Mouse (Mus musculus): Measurements from ENCODE around the gene Spef2.
"Not testable (repeated sequence)": the region's sequence is repeated elsewhere in the genome, so short reads cannot be mapped to it uniquely, and the experiment has no call there.

Gene Spef2

DNA sequence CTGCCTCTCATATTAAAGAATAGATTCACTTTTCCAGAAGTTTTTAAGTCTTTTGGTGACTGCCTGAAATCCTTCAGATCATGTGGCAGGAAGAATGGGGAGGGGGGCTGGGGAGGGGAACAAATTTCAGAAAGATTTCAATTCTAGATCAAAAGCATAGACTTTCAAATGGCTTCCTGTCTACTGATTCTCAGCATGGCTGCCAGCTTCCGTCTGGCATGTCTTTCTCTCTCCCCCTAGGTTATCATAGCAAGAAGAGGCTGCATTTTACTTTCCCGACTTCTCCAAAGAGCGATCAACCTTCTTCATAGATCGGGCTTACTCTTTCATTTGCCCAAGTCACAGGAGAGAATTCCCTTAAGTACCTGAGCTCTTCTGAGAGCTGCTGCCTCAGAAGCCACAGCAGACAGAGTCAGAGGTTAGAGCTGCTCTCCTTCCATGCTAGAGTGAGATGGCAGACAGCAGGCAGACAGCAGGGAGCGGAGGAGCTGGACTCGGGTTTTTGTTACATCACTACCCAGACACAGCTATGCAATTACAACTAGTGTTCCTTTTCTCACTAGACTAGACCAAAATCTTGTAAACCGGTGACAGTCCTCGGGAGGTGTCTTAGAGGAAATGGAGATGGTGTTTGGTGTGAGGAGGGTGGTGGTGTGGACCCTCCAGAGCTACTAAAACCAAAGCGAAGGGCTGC is 71.2 kb downstream of the Spef2 start:
- DNase-seq (ENCODE audit: extremely low spot score, low spot score), result no peak

DNA sequence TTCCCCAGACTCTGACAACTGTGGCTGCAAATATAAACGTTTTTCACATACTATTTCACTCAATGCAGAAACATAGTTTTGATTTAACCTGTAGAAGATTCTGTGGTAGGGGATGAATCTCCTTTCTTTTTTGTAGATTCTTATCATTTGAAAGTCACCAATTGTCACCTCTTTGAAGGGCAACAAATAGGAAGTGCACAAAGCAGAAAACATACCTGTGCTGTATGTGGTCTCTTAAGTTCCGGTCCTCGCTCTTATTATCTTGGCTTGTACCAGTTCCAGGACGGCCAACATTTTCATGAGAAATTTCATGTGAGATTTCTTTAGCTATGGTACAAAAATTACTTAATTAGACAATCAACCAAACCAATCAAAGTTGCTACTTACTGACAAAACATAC is 80.1 kb downstream of the Spef2 start:
- no peak for DNase-seq (ENCODE audit: extremely low spot score, low spot score)

DNA sequence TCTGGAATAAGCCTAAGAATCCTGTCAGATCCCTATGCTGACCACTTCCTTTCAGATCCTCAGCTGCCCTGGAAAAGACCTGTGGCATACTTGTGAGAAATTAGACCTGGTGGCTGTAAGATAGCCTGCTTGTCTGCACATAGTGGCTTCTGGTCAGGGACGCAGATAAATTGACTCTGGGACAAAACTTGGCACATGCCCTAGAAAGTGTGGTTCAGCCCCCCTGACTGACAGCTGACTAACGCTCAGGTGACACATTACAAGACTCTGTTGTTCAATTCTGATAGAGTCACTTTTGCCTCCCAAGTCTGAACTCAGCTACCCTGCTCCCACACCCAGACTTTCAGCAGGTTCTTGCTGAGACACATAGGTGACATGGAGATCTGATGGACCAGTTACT is 83.7 kb downstream of the Spef2 start:
- DNase-seq (ENCODE audit: extremely low spot score, low spot score), result not testable (repeated sequence)

DNA sequence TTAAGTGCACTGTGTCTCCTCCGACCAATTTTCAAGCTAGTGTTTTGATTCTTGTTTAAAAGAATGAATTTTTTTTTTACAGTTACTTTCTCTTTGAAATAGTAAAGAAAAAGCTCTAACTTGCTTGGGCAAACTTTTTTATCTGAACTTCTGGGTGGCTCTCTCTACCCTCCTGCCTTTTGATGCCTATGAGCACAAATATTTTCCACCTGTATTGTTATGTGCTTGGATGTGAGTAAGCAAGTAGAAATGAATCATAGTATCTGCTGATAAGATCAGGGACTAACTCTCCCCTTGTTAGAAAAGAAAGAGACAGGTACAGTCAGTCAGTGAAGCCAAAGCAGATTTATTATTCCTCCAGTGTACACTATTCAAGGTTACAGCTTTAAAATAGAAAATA is 87.5 kb downstream of the Spef2 start:
- no peak for DNase-seq (ENCODE audit: extremely low spot score, low spot score)

DNA sequence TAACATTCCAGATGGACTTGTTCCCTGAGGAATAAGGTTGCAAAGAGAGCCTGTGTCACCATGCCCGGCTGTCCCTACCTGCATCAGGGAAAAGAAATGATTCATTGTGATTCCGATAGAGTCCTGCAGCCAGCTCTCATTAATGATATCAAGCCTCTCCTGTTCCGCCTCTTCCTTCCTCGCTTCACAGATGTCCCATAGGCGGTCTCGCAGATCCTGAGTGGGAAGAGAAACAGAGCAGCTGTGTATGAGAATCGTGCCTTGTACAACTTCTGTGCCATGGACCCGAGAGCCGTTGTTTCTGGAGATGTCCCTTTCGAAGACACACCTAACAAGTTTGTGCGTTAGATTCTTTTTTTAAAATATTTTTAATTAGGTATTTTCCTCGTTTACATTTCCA is 114.2 kb downstream of the Spef2 start:
- no peak for DNase-seq (ENCODE audit: extremely low spot score, low spot score)

DNA sequence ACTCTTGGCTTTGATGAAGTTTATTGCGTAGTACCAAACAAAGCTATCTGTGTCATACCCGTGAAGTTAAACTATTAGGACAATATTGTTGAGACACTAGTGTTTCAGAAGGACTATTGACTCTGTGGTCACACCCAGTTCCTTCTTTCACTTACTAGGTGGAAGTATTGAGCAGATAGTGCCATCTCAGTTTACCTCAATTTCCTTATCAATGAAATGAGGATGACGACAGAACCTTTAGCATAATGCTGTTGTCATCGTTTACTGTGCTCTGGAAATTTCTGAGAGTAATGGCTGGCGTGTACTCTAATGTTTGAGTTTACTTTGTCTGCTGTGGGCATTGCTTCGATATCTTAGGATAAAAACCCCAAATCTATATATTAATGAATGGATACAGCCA is 117.0 kb downstream of the Spef2 start:
- no peak for DNase-seq (ENCODE audit: extremely low spot score, low spot score)

DNA sequence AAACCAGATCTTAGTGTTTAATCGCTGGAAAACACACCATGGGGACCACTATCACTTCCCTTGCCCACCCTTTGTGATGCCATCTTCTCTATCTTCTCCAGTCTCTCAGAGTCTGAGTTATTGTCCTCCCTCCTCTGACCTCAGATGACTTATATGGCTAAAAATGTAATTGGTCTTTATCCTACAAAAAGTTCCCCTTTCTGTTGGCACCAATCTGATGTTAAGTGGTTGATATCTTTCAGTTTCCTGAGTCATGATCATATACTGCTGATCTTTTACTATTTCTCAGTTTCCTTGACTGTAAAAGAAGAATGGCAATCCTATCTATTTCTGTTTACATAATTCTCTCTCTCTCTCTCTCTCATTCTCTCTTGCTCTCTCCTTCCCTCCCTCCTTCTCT is 119.0 kb downstream of the Spef2 start:
- no peak for DNase-seq (ENCODE audit: extremely low spot score, low spot score)

DNA sequence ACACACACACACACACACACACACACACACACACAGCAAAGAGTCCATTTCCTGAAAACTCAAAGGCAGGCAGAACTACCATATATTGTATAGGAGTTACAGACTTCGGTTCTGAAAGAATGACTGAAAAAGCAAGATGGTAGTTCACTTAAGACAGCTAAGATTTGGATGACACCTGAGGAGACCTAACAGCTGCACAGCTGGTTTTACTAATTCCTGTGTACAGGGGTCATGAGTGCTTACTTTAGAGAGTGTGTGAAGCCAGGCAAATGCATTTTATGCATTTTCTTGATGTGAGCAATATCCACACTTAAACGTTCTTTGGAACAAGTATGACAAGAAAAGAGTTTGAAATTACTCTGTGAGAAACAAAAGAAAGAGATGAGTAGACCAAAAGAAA is 124.0 kb downstream of the Spef2 start:
- DNase-seq (ENCODE audit: extremely low spot score, low spot score), result no peak

DNA sequence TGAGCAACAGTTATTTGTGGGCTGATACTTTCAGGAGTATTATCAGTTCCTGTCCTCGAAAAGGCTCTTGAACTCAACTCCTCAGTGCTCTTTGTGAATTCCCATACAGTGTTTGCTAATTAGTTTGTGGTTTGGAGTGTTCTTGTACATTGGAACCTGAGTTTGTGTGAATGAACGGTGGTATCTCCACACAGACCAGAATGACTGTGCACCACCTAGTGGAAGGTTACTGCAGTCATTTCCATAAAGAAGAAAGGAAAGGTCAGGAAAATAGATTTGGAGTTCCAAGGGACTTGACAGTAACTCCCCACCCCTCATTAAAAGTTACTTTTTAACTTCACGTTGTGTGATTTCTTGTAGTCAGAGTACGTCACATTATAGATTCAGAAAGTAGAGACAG is 140.5 kb downstream of the Spef2 start:
- DNase-seq (ENCODE audit: extremely low spot score, low spot score), result no peak

DNA sequence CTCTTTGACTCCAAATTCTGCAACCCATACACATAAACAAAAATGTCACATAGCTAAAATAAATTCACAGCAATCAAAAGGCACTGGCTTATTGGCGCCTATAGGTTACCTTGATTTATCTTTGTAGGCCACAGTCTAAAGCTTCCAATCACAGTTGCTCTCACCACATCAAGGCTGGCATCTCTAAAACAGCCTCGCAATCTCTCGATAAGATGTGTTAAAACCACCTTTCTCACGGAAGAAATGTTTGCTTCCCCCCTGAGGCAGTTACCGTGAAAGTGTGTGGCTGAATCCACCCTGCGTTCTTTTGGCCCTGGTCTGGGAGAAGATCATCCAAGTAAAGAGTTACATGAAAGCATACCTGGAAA is 148.6 kb downstream of the Spef2 start:
- DNase-seq (ENCODE audit: extremely low spot score, low spot score), result no peak

DNA sequence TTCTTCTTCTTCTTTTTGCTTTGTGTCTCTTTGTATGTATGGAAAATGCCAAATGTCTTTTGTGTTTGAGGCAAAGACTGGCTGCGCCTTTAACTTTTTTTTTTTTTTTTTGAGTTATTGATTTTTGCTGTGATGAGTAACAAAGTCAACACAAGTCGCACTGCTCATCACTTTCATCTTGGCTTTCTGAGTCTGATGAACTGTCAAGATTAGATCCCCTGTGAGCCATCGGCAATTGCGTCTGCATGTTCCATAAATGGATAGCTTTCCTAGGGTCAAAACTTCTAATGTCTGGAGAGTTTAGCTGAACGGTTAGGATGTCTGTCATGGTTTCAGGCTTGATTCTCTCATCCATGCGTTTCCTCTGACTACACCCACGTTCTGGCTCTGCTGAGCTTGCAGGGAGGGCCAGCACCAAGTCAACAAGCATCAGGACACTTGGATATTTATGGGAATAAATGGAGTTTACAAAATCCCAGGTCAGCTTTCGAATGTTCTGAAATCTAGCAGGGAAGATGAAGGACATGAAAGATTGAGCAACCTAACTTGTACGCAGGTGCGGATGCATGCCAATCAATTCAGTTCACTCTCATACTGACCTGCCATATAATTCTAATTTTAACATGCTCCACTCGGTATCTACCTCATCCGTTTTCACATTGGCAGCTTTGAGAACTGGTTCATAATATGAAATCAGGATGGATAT is 149.1 kb downstream of the Spef2 start:
- no peak for DNase-seq (ENCODE audit: extremely low spot score, low spot score)

DNA sequence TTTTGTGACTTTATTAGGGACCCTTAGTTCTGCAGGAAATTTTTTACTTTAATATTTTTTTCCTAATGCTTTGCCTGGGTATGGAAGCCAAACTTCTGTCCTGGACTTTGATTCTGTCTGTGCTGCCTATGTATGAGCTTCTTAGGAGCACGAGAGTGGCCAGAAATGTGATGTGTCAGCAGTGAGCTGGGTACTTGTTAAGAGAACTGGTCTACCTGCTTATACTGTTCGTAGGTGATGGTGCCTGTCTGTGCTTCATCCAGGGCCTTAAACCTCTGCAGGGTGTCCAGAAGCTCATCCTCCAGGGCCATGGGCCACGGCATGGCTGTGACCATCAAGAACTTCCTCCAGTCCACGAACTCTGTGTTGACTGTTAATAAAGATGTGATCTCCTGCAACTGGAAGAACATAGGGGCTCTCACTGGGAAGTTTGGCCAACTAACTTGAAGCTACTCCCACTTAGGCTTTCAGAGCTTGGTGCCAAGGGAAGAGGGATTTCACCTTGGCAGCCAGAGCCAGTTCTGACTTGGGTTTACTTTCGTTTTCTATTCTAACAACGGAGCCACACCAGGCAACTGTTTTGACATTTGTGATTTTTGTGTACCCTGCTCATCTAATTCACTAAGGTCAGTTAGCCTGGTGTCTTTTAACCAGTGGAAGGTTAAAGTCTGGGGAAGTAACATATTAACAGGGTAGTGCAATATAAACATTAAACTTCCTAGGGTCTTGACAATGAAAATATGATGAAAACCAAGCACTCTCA is 152.2 kb downstream of the Spef2 start:
- DNase-seq (ENCODE audit: extremely low spot score, low spot score), result no peak

DNA sequence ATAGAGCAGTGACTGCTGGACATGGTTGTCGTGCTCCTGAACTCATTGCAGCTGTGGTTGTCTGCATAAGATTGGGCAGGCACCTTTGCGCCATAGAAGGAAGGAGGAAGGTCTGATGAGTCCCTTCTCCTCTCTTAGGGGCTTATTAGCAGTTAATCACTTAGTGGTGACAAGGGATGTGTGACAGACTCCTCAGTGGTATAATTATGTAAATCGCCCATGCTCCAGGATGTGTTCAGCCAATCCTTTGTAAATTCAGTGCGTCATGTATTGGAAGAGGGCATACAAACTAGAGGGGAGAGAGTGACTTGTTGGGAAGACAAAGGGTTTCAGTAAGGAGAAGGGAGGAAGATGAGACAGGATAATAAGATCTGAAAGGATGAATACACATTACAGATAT is 158.7 kb downstream of the Spef2 start:
- DNase-seq (ENCODE audit: extremely low spot score, low spot score), result no peak

DNA sequence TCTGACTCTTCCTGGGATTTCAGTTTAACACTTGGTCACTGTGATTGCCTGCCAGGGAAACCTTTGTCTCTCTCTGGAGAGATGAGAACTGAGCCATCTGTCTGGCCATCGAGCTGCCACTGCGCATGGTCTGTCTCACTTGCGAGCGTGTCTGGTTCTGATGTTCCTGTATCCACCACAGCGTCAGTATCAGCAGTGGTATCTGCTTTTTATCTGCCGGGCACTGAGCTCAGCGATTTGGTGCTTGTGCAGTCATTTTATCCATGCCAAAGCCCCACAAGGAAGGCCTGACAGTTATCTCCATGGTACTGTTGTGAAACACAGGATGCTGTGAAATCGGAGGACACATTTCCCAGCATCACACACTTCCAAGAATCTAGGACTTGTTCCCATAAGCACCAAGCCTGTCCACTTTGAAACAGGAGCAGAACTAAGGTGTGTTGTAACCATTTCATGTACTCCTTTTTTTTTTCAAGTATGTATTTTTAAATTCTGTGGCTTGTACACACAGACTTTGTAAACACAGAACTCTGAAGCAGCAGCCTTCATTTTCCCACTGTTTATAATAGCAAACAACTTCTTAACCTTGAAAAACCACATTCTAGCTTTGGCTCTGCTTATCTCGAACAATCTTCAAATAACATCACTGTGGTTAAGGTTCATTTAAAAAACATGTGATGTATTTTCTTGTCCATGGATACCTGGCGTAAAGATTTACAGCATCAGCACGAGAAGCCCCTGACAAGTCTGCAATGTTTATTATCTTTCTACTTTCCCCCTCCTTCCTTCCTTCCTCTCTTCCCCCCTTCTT is 168.0 kb downstream of the Spef2 start:
- no peak for DNase-seq (ENCODE audit: extremely low spot score, low spot score)

DNA sequence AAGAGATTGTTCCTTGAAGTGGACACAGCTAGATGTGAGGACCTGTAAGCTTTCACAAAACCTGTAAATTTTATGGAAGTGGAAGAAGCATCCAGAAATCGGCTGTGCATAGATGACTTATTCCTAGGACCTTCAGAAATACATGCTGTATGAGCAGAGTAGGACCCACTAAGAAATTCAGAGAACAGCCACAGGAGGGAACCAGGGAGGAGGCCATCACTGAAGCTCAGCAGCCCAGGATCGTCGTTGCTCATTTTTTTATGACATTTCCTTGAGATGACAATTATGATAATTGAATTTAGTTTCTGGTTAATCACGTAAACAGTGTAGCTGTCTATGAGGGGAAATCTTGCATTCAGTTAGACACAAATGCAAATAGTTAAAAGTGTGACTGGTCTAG is 171.4 kb downstream of the Spef2 start:
- DNase-seq (ENCODE audit: extremely low spot score, low spot score), result no peak

DNA sequence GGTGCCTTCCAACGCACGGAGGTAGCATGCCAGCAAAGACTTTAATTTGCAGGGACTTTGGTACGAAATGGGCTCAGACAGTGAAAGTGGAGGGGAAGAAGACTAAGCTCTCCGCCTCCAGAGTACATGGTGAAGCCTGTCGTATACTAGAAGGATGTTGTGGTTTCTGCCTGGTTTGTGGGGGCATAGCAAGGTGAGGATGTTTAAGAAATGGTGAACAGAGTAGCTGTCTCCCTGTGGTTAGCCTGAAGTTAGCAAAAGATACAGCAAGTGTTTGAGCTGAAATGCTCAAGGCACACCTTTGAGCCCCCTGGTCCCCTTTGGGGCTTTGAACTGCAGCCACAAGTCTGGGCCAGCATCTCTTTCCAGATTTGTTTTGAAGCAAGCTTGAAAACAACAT is 173.9 kb downstream of the Spef2 start:
- DNase-seq (ENCODE audit: extremely low spot score, low spot score), result no peak

DNA sequence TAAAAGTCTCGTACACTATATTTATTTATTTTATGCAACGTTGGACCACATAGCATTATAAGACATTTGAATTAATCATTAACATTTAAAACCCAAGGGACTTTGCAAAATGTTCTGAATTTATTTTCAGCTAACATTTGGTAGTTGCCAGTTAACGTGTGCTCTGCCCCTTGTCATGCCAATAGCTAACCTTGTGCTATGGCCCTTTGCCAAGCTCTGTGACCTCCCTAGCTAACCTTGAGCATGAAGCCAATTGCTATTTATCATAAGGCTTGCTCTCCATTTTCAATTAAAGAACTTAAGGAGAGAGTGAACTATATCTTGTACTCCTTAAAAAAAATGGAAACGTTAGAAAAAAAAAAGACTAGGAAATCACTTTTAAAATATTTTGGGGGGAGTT is 175.3 kb downstream of the Spef2 start:
- no peak for DNase-seq (ENCODE audit: extremely low spot score, low spot score)

DNA sequence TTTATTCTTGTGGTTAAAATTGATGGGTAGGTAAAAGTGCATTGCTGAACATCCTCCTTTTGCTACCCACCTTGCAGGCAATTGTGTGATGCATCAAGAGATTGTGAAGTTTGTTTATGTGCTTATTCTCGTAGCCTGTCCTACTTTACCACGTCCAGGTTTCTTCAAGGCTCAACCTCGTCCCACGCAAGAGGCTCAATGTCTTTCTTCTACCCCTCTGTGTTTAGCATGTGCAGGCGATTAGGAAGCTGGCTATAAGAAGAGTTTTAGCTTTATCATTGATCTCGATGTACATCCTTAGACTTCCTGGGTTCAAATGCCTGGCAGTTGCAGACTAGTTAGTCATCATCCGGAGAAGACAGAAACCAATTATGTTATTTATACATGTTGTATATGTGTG is 176.0 kb downstream of the Spef2 start:
- DNase-seq (ENCODE audit: extremely low spot score, low spot score), result no peak

DNA sequence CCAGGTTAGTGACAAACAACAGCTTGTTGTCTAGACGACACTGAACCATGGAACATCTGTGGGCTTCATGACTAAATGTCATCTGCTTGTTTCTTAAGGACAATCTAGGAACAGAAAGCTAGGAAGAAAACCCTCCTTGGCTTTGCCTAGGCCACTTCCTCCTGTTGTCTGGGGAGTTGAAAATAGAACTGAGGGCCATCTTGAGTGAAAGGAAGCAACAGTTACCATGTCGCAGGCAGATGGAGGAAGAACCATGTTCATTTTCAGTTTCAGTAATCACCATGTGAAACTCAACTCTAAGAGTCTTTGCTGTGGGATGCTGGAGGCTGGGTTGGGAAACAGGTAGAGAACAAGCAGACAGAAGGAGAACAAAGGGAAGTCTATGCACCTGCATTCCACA is 176.8 kb downstream of the Spef2 start:
- no peak for DNase-seq (ENCODE audit: extremely low spot score, low spot score)

DNA sequence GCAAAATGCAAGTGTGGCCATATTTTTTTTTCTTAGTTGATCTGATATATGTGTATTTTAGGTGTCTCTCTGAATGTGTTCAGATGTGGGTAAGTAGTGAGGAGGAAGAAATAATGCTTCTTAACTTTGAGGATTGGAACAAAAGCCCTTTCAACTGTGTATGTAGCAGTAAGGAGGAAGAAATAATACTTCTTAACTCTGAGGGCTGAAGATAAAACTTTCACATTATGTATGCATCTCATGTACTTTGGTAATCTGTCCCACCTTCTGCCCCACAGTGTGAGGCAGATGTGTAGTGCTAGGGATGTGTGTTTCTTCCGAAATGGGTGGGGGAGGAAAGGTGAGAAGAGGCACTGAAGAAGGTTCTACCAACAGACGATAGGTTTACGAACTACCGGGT is 181.4 kb downstream of the Spef2 start:
- no peak for DNase-seq (ENCODE audit: extremely low spot score, low spot score)

DNA sequence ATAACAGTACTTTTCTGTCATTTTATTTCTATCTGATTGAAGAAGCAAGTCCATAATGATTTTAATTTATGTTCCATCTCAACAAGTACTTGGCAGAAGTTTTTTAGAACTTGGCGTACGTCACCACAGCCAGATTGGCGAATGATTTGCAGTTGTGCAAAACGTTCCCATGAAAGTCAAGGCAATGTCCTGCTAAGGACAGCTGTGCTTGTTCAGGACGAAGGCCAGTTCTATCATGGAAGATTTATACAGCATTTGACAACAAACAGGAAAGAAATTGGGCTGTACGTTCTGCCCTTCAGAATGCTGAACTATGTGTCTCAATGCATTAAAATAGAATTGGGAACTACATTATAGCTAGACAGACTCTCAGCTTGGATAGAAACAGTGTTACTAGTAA is 183.3 kb downstream of the Spef2 start:
- no peak for DNase-seq (ENCODE audit: extremely low spot score, low spot score)

DNA sequence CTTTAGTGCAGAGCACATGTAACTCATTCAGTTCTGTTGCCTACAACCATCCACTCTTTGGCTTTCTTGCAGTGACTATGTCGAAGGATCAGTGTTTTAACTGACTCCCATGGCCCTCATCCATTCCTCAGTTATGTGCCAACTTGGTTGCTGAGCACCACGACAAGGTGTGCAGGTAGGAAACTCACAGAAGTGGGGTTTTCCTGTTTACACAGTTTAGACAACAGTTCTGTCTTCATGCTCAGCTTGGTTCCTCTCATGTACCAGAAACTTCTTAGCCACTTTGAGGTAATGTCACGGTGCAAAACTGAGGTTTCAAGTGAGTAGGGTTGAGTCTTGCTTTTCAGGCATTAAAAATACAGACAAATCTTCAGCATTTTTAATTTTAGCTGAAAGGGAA is 184.5 kb downstream of the Spef2 start:
- DNase-seq (ENCODE audit: extremely low spot score, low spot score), result no peak

All from neural tube, embryonic 10.5 days (tissue).